Mouse (Mus musculus) G1E (cell line): ENCODE measurements around the gene H2afx.

ENCODE experiments used
- CTCF ChIP-seq: IDR thresholded peaks from 2 replicates; pipeline ENCODE4 v1.5.1; 2012; ENCODE audit warnings: low read depth, low read length, inconsistent platforms, mixed read lengths
- GATA1 ChIP-seq: IDR thresholded peaks from 2 replicates; pipeline ENCODE4 v1.6.1; 2012; ENCODE audit warnings: borderline replicate concordance, low read length, inconsistent platforms, mixed read lengths
- GATA2 ChIP-seq: IDR thresholded peaks from 2 replicates; pipeline ENCODE4 v1.6.1; 2012; ENCODE audit warnings: low read depth, low read length, inconsistent platforms, borderline replicate concordance
- POLR2AphosphoS5 ChIP-seq: IDR thresholded peaks from 2 replicates; pipeline ENCODE4 v1.6.1; 2012; ENCODE audit warnings: low read depth, low read length, inconsistent platforms; ENCODE audit not compliant: insufficient replicate concordance
- TAL1 ChIP-seq: conservative IDR thresholded peaks from 2 replicates; pipeline ENCODE4 v1.6.1; 2012; ENCODE audit warnings: low read depth, low read length, inconsistent platforms, mixed read lengths

DNA sequence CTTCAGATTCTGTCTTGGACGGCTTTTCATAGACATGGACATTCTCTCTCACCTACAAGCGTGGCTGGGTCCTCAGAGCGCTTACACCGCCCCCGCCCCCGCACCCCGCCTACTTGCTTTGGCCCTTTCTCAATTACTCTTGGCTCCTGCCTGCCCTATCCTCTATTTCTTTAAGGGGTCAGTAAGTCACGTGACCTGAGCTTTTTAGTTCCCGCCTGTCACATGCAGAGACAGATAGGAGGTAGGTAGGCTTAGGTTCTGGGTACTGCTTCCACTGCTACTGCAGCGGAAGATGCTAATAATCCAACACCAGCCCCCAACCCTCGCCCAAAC is 45.6 kb upstream of the H2afx start:
- TF ChIP-seq TAL1 (no peak), GATA1 (no peak), CTCF (no peak), POLR2AphosphoS5 (no peak), GATA2 (no peak)
